Mouse (Mus musculus) 416B (cell line): ENCODE data around the gene Chaf1a.
"Not testable (repeated sequence)": the region's sequence is repeated elsewhere in the genome, so short reads cannot be mapped to it uniquely, and the experiment has no call there.

Experiments used
- DNase-seq: peaks from one replicate; pipeline ENCODE4 v3.0.0; 2011; ENCODE audit warnings: low read depth

The Chaf1a gene

DNA sequence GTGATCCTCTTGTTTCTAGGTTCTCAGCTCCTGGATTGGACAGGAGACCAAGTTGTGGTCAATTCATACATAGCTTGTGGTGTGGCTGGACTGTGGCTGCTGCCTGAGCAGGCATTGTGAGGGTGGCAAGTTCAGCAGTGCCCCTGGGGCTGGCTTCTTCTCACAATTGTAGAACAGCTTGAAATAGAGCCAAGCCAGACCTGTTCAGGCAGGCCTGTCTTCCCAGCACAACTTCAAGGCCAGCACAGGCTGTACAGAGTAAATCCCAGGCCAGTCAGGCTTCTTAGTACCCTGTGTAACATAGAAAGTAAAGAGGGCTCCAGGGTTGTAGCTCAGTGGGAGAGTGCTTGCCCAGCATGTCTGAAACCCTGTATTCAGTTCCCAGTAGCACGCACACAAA is 52.6 kb downstream of the Chaf1a start:
- no peak for DNase-seq

DNA sequence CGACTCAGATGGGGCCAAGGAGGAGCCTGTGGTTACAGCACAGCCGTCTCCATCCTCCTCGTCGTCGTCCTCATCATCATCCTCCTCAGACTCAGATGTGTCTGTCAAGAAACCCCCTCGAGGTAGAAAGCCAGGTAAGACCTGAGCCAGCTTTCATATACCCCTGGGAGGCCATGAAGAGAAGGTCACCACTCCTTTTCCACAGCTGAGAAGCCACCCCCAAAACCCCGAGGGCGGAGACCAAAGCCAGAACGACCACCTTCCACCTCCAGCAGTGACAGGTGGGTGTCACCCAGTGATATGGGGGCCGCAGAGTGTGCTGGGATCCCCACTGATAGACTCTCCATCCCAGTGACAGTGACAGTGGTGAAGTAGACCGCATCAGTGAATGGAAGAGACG is 56.6 kb downstream of the Chaf1a start:
- no peak for DNase-seq

DNA sequence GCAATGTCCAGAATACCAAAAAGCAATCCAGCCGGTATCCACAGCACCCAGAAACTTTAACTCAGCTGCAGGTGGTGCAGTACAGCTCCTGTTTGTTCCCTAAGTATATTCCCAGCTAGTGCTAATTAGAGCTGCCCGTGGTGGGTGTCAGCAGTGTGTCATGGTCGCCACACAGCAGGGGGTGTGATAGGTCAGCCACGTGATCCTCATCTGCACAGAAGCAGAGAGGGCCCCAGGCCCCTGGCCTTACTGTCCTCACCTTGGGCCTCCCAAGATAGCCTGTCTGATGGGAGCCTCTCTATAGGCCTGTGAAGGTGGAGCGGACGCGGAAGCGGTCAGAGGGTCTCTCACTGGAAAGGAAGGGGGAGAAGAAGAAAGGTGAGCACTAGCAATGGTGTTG is 57.9 kb downstream of the Chaf1a start:
- no peak for DNase-seq

DNA sequence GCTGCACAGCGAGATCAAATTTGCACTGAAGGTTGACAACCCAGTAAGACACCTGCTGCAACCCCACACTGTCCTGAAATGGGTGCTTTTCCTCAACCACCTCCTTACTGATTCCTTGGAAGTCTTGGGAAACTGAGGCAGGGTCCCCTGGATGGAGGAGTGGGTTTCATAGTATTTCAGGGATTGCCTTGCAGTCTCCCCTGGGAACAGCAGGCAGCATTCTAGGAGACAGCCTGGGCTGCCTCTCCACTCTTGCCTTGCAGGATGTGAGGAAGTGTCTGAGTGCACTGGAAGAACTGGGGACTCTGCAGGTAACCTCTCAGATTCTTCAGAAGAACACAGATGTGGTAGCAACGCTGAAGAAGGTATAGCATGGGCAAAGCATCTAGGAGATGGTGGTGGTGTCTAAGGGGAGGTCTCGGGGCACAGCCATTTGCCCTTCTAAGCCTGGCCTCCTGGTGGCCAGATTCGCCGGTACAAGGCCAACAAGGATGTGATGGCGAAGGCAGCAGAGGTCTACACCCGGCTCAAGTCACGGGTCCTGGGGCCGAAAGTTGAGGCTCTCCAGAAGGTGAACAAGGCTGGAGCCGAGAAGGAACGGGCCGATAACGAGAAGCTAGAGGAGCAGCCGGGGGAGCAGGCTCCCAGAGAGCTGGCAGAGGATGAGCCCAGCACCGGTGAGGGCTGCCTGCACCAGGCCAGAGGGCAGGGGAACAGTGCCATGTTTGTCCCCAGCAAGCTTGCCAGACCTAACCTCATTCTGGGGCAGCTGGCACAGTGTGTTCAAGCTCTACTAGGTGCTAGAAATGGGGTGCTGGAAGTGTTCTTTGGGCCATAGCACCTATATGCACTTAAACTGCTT is 58.7 kb downstream of the Chaf1a start:
- DNase-seq, result no peak

DNA sequence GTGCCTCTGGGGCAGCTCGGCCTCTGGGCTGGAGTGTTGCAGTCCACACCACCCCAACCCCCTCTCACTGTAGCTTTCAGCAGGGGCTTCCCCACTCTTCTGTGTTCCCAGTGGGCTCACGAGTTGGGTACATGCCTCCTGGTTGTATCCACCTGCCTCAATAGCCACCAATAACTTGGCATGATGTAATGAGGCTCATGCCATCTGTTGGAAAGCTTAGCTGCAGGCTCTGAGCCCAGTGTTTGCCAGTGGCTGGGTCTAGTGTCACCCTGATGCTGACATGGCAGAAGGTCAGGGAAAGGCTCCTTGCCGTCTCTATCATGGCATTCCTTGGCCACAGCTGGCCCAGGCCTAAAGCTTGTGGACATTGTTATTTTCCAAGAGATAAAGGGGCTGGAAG is 60.6 kb downstream of the Chaf1a start:
- no peak for DNase-seq

DNA sequence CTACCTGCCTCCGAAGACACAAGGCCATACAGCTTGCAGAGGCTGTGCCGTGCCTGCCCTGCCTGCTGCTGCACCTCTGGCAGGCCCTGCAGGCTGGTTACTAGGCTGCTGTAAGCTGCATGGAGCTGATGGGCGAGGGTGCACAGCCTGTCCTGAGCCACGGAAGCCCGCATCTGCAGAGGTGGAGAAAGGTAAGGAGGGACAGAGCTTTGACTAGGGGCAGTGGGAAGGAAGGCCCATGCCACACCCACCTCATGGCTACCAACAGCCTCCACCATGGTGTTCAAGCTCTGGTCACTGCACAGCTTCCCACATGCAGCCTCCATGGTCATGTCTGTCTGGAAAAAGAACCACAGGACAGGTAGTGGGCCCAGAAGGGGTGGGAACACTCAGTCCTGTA is 61.9 kb downstream of the Chaf1a start:
- DNase-seq, result no peak

DNA sequence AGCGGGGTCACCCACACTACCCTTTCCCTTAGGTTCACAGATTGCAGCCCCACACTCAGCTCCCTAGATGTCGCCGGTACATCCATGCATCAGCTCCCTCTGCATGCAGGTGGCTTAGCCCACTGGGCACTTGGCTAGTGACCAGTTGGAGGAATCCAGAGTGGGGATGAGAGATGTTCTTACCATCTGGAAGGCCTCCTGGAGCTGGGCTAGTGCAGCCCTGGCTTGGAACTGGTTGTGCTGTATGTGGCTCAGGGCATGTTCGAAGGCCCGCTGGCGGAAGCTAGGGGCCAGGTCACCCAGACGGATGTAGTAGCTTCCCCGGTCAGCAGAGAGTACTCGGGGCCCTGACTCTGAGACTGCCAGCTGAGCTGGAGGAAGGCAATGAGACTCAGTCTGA is 62.7 kb downstream of the Chaf1a start:
- no peak for DNase-seq

DNA sequence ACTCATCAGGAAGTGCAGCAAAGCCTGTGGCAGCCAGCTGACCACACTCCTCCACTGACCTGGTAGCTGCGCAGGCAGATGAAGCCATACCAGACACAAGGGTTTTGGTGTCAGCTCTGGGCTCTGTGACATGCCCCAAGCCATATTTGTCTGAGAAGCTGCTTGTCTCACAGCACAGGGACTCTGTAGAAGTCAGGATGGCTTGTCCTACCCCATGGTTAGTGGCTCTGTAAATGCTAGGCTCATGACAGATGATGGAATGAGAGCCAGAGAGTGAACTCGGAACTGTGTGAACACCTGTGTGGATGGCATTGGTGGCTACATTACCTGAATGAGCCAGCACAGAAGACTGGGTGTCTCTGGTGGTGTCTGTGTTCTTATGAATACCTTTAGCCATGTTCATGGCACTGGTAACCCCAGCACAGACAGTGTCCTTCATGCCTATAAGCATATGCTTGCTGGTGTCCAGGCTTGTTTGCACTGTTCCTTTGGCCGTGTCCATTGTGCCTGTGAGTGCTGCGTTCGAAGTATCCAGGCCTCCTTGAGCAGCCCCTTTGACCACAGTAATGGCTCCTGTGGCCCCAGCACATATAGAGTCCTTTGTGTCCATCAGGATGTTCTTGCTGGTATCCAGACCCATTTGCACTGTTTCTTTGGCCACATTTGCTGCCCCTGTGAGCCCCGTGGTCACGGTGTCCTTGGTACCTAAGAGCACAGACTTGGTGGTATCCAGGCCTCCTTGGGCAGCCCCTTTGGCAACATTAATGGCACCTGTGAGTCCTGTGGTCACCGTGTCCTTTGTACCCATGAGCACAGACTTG is 63.4 kb downstream of the Chaf1a start:
- no peak for DNase-seq

DNA sequence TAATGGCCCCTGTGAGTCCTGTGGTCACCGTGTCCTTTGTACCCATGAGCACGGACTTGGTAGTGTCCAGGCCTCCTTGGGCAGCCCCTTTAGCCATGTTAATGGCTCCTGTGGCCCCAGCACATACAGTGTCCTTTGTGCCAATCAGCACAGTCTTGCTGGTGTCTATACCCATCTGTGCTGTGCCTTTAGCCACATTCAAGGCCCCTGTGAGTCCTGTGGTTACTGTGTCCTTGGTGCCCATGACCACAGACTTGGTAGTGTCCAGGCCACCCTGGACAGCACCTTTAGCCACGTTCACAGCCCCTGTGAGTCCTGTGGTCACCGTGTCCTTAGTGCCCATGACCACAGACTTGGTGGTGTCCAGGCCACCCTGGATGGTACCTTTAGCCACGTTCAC is 64.6 kb downstream of the Chaf1a start:
- not testable (repeated sequence) for DNase-seq

DNA sequence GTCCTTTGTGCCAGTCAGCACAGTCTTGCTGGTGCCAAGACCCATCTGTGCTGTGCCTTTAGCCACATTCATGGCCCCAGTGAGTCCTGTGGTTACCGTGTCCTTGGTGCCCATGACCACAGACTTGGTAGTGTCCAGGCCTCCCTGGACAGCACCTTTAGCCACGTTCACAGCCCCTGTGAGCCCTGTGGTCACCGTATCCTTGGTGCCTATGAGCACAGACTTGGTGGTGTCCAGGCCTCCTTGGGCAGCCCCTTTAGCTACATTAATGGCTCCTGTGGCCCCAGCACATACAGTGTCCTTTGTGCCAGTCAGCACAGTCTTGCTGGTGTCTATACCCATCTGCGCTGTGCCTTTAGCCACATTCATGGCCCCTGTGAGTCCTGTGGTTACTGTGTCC is 66.2 kb downstream of the Chaf1a start:
- DNase-seq, result not testable (repeated sequence)

DNA sequence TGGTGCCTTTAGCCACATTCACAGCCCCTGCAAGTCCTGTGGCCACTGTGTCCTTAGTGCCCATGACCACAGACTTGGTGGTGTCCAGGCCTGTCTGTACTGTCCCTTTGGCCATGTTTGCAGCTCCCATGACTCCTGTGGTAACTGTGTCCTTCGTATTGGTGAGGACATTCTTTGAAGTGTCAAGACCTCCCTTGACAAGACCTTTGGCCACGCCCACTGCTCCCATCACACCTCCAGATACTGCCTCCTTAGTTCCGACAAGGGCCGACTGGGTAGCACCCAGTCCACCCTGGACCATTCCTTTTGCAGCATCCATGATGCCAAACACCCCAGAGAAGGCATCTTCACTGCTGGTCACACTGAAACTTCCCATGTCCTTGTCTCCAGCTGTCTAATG is 66.7 kb downstream of the Chaf1a start:
- no peak for DNase-seq

DNA sequence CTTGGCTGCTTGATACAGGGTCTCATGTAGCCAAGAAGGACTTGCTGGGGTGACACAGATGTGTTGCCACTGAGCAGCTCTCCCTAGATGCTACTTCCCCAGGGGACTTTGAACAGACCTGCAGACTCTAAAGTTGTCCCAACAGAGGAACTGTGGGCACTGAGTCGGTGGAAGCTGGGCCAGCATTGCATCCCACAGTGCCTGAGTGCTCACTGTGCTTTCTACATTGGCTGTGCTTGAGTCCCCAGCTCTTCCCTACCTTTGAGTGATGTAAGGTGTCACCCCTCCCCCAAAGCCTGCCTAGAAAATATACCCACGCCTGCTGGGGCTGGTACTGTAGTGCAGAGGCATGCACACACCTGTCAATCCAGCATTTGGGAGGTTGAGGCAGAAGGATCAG is 67.5 kb downstream of the Chaf1a start:
- no peak for DNase-seq

DNA sequence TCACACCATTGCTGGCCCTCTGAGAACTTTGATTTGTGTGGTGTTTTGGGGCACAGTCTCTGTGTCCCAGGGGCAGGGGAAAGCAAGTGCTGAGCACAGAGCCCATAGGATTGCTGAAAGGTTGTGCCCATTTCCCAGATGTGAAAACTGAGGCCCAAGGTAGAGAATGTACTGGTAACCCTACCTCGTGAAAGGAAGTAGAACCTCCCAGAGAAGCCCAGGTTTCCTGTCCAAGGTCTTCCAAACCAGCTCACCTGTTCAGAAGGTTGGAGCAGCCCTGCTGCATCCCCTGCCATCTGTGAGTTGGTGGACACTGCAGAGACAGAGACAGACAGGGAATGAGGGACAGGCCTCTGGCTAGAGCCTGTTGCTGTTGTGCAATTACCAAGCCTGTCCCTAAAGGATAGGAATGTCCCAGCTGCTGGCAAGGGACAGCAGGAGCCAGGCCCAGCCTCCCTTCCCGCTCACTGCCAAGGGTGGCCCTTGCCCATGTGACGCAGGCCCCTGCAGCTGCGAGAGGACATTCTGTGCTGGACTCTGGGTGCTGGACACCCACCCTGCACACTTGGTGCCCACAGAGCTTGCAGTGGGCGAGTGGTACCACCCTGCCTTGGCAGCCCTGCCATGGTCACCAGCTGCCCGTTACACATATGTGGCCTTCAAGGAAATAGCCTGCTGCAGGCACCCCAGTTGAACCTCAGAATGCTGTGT is 68.2 kb downstream of the Chaf1a start:
- DNase-seq, result no peak

DNA sequence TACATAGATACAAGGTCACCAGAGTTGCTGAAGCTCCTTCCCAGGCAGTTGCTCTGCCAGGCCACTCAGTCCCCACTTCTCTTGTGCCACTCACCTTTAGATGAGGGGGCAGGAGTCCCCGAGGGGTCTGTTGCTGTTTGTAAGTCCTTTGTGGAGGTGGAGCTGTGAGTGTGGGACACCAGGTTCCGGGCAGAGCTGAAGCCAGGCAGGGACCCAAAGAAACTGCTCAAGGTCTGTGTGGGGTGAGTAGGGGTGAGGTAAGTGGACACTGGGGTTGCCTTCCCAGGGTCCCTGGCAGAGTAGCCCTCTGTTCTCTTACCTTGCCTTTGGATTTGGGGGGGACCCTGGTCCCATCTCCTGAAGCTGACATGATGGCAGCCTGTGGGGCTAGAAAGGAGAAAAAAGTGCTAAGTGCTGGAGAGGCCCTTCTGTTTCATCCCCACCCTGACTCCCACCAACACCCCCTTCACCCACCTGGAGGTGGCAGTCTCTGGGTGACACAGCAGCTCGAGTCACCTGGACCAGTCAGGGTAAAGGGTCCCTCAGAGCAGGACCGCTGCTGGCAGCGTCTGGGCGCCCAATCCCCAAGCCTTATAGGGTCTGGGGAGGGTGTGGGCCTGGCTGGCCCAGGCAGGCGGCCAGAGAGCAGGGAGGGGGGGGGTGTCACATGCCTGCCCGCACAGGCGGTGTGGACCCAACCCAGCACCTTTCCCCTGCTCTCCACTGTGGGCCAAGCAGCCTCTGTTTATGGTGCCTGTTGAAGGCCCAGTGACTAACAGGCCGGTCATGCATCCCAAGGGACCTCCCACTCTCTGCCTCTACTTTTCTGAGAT is 69.2 kb downstream of the Chaf1a start, which contains the start of gene Plin4:
Gene Plin4, minus strand, starts transcription at position 585 of the 833 bp plus-strand sequence.
- no peak for DNase-seq

DNA sequence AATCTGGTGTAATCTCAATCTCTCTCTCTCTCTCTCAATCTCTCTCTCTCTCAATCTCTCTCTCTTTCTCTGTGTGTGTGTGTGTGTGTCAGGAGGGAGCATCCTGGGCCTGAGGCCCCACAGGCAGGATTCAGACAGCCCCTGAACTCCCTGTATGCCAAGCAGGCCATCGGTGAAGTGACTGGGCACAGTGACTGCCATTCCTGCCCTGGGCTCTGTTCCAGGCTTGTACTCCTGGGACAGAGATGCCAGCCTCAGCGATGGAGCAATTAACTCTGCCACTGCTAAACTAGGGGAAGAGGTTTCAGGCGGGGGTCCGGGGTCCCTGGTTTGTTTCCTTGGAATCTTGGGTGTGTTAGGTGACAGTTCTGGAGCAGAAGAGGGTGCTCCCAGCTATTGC is 70.3 kb downstream of the Chaf1a start:
- DNase-seq, result no peak

DNA sequence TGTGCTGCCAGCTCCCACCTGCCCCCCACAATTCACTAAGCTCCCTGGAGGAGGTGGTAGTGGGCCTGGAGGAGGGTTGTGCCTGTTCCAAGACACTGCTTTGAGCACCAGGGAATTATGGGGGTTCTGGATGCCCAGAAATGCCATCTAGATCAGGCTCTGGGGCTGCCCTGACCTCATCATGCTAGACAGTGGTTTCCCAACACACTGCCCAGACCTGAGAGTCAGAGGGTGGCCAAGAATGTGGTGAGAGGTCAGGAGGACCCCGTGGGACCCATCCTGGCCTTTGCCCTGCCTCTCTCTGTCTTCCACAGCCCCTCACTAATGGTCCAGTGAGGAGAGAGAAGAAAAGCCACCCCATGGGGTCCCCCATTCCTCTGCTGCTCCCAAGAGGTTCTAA is 70.8 kb downstream of the Chaf1a start:
- DNase-seq, result no peak

DNA sequence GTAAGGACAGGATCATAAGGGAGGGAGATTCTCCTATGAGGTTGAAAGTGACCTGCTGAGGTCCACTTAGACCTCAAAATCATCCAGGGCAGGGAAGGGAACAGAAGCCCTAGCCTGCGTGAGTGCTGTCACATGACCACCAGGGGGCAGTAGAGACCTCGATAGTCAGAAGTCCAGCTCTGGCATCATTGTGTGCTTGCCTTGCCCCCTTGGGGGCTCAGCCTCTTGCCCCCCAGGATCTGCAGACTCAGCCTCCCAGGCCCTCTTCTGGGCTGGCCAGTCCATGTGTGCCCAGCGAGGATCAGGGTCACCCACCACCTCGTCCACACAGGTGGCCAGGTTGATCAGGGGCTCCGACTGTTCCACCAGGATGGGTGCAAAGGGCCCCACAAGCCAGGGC is 71.6 kb downstream of the Chaf1a start:
- peak; percentile 84 for DNase-seq

DNA sequence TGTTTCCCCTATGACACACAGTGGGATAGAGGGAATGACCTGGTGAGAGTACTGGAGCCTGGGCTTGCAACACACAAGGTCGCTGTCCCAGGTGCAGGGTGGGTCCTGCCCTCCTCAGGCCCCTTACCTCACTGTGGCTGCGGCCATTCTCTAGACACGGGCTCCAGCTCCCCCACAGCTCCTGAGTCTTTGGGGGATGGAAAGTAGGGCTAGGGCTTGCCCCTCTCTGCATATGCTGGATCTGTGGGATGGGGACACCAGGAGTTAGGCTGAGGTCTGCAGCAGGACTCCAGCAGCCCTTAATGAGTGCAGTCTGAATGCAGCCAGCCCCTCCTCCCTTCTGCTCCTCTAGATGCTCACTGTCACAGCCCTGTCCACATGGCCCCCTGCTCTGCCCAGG is 72.5 kb downstream of the Chaf1a start:
- DNase-seq, result no peak

DNA sequence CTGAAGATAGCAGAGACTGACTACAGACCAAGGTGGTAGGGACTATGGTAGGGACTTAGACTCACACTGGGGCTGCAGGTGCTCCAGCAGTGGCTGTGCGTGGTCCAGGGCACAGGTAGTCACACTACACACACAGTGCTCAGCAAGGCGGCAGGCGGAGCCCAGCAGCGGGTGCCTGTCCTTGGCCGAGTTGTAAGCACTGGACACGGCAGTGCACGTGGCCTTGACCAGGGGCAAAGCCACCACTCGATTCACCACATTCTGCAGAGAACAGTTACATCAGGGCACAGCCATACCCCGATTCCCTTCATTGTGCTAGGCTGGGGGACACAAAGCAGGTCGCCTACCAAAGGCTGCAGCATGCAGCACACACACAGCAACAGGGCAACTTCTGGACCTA is 76.0 kb downstream of the Chaf1a start:
- DNase-seq, result no peak

DNA sequence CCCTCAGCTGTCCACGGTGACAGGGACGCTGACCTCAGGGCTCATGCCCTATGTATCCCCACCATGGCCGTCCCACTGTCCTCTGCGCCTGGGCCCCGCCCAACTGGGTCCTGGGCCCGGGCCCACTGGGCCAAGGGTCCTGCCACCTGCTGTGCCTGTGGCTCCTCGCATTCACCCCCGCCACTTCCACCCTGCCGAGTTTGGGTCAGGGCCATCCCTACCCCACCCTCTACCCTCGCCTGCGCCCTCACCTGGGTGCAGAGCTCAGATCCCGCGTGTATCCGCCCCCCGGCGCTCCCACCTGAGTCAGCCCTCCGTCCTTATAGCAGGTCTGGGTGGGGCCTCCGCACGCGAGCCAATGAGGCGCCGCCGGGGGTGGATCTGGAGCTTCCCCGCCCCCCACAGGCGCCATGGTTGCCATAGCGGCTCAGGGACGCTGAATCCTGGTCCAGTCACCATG is 77.0 kb downstream of the Chaf1a start, which contains the start of gene Plin5:
Gene Plin5, minus strand, starts transcription at position 346 of the 460 bp plus-strand sequence.
- DNase-seq, result no peak

DNA sequence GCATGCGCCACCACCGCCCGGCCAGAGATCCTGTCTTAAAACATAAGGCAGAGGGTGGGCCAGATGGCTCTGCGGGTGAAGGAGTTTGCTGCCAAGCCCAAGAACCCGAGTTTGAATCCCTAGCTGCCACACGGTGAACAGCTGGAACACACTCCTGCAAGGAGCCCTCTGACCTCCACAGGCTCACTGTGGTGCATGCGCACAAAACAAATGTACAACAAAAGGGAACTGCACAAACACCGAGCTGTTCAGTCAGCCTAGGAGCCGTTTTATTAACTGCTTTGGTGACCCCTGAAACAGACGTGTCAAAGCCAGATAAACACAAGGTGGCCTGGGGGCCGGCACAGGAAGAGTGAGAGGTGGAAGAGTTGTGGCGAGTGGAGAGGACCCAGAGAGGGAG is 79.2 kb downstream of the Chaf1a start:
- DNase-seq, result no peak
